Mouse (Mus musculus) heart, postnatal 0 days (tissue): ENCODE measurements around the gene Olfr1355. TPM values are rescaled to one million over a fixed set of nuclear protein-coding genes. Genes with fewer than 3 reads are reported as not detected.
"Not testable (repeated sequence)": the region's sequence is repeated elsewhere in the genome, so short reads cannot be mapped to it uniquely, and the experiment has no call there.

Experiments used
- ATAC-seq: fragments of 200-750 bp; cut with Nextera tagmentation; 2 replicates; pipeline ENCODE4 v1.8.0; 2017; ENCODE audit warnings: low read depth, moderate number of reproducible peaks, moderate library complexity; ENCODE audit not compliant: insufficient read depth
- DNase-seq: peaks from one replicate; pipeline ENCODE4 v3.0.0-alpha.2; 2016; ENCODE audit warnings: low spot score
- H3K27ac ChIP-seq: fragments of 300-500 bp; sonication (generic); 2 replicates; pipeline ENCODE4 v1.5.1; 2014; ENCODE audit warnings: low read depth, mild to moderate bottlenecking
- H3K27me3 ChIP-seq: fragments of 300-500 bp; sonication (generic); 2 replicates; pipeline ENCODE4 v1.6.1; 2014; ENCODE audit warnings: low read length, mixed read lengths; ENCODE audit not compliant: control insufficient read depth, insufficient read depth
- H3K36me3 ChIP-seq: fragments of 300-500 bp; sonication (generic); replicated peaks from 2 replicates; pipeline ENCODE4 v1.6.1; 2014; ENCODE audit warnings: low read length, mixed read lengths; ENCODE audit not compliant: control insufficient read depth, insufficient read depth
- H3K4me1 ChIP-seq: fragments of 300-500 bp; sonication (generic); 2 replicates; pipeline ENCODE4 v1.6.1; 2014; ENCODE audit warnings: antibody characterized with exemption; ENCODE audit not compliant: control insufficient read depth, insufficient read depth
- H3K4me2 ChIP-seq: fragments of 300-500 bp; sonication (generic); 2 replicates; pipeline ENCODE4 v1.6.1; 2014; ENCODE audit warnings: low read depth, mild to moderate bottlenecking, low read length, moderate library complexity
- H3K4me3 ChIP-seq: fragments of 300-500 bp; sonication (generic); 2 replicates; pipeline ENCODE4 v1.5.1; 2014; ENCODE audit warnings: low read depth, low read length
- H3K9ac ChIP-seq: fragments of 300-500 bp; sonication (generic); replicated peaks from 2 replicates; pipeline ENCODE4 v1.6.1; 2014; ENCODE audit warnings: low read depth, low read length, mixed read lengths
- H3K9me3 ChIP-seq: fragments of 300-500 bp; sonication (generic); replicated peaks from 2 replicates; pipeline ENCODE4 v1.6.1; 2016; ENCODE audit warnings: low read length; ENCODE audit not compliant: control insufficient read depth
- CTCF ChIP-seq: IDR thresholded peaks from 2 replicates; pipeline ENCODE4 v1.5.1; 2016; ENCODE audit warnings: antibody characterized with exemption, control low read depth, low read depth
- EP300 ChIP-seq: IDR thresholded peaks from 2 replicates; pipeline ENCODE4 v1.6.1; 2016; ENCODE audit warnings: antibody characterized with exemption, low read depth
- WGBS: fragments of 180-500 bp; shearing (Covaris S2); extraction: QIAGEN DNeasy Blood & Tissue Kit; methylation state at CpG from one replicate; pipeline ENCODE4 v1.1.7; 2014; 5-methylcytosine and 5-hydroxymethylcytosine counted together
- polyA plus RNA-seq: library from polyadenylated mRNA; unstranded; fragments of >200 nt; fragmentation: Nextera tagmentation; extraction: Ambion mirVana; gene quantifications from 2 replicates; pipeline ENCODE4 v1.2.1, GENCODE M21; 2015
- total RNA-seq: library from RNA; depleted of rRNA; stranded (reverse); fragments of >200 nt; gene quantifications from 2 replicates; pipeline ENCODE4 v1.2.3, GENCODE M21; 2014; ENCODE audit warnings: low replicate concordance; rRNA removed

Olfr1355 gene
- total RNA-seq (not detected in 2 replicates), polyA plus RNA-seq (not detected in 2 replicates)

DNA sequence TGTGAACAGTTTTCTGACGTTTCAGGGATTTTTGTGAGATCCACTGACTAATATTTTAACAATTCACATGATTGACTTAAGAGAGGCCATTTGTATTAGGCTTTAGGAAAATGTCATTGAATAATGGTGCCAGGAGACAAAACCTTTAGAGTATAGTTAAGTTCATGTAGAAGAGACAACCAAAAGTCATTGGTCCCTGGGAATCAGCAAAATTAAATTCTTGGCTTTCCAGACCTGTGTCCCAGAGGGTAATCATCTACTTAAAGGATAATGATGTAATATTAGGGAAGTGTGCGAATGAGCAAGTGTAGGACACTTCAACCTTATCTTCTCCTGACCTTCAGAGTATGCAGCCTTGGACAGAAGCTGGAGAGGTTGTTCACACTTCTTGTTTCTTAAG, at the start of gene Olfr1355:
Olfr1355 (plus strand) TSS at position 301 of the 400 bp plus-strand sequence.
- ATAC-seq, result no peak

DNA sequence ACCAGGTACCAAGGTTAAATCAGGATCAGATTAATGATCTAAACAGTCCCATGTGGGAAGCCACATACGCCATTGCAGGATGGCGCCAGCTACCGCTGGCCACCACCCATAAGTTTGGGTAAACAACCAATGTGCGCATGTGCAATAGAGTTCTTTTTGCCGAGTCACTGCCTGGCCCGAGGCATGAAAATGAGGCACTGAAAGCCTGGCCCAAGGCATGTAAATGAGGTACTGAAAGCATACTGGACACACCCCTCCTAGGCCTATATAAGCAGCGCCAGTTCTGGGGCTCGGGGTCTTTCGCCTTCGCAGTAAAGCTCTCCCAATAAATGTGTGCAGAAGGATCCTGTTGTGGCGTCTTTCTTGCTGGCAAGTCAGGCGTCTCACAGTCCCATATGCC, 34.9 kb upstream of the Olfr1355 start:
- H3K27ac ChIP-seq, ATAC-seq, H3K4me3 ChIP-seq, H3K4me1 ChIP-seq, H3K4me2 ChIP-seq, H3K27me3 ChIP-seq, H3K9ac ChIP-seq, H3K36me3 ChIP-seq, DNase-seq, H3K9me3 ChIP-seq: not testable (repeated sequence)
- WGBS, result 82% methylated on average over 12 of the region's 12 CpGs

More for the DNA sequence above, at the start of gene Olfr1355:
- no peaks in the 10 kb centered on the region for H3K36me3 ChIP-seq
- H3K4me2 ChIP-seq, result no peak within 1 kb of the TSS
- WGBS, result 53% methylated on average over 2 of the region's 2 CpGs
- H3K27me3 ChIP-seq, result no peaks in the 10 kb centered on the region
- no peak within 1 kb of the TSS for H3K4me3 ChIP-seq
- no peak within 1 kb of the TSS for H3K27ac ChIP-seq
- no peak for DNase-seq
- H3K9ac ChIP-seq, result no peak within 1 kb of the TSS
- TF ChIP-seq CTCF (no peak), EP300 (no peak)
- H3K9me3 ChIP-seq, result no peaks in the 10 kb centered on the region
- no peaks in the 10 kb centered on the region for H3K4me1 ChIP-seq

DNA sequence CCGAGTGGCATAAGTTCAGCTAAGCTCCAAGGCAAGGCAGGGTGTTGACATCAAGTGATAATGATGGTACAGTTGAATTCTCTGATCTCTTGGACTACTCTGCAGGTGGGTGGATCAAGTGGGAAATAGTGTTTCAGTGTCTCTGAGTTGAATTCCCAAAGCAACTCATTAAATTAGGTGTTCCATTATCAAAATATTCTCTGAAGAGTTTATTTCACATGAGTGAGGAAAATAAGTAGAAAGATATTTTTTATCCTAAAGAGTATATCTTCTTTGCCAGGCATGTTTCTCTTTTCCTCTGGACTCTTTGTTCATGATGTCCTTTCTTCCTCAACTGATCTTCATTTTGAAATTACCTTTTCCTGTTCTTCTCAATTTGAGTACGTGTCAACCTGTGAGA, 23.3 kb upstream of the Olfr1355 start, which contains the start of gene Olfr1356:
Olfr1356 (minus strand) TSS at position 101 of the 400 bp plus-strand sequence.
- Histone ChIP-seq H3K9me3 (no peaks in the 10 kb centered on the region), H3K27me3 (no peaks in the 10 kb centered on the region), H3K4me2 (no peak within 1 kb of the TSS), H3K4me3 (no peak within 1 kb of the TSS), H3K9ac (no peak within 1 kb of the TSS), H3K36me3 (no peaks in the 10 kb centered on the region), H3K27ac (no peak within 1 kb of the TSS), H3K4me1 (no peaks in the 10 kb centered on the region)
- TF ChIP-seq EP300 (no peak), CTCF (no peak)
- no peak for DNase-seq
- WGBS, result 70% methylated on average over 2 of the region's 2 CpGs
- no peak for ATAC-seq

DNA sequence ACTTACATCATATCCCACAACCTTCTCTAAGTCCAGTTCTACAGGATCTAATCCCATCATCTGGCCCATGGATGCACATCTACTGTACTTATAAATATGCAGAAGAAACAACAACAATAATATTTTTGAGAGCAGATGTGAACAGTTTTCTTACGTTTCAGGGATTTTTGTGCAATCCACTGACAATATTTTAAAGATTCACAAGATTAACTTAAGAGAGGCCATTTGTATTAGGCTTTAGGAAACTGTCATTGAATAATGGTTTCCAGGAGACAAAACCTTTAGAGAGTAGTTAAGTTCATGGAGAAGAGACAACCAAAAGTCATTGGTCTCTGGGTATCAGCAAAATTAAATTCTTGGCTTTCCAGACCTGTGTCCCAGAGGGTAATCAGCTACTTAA, 37.5 kb downstream of the Olfr1355 start, which contains the start of gene Olfr1354:
Olfr1354 (plus strand) TSS at position 301 of the 400 bp plus-strand sequence.
- WGBS, result 71% methylated on average over 1 of the region's 1 CpGs
- not testable (repeated sequence) for H3K27ac ChIP-seq, H3K4me3 ChIP-seq, ATAC-seq, H3K27me3 ChIP-seq, H3K4me1 ChIP-seq, DNase-seq, H3K9me3 ChIP-seq, H3K4me2 ChIP-seq, H3K36me3 ChIP-seq, H3K9ac ChIP-seq

Other genes with a start within 250 kb of the Olfr1355 start
- not detected in 2 replicates for gene Casp14, start 157.2 kb upstream of the Olfr1355 start, total RNA-seq
- gene Casp14, start 157.2 kb upstream of the Olfr1355 start, polyA plus RNA-seq, result not detected in 2 replicates
- gene Ccdc105, start 122.5 kb upstream of the Olfr1355 start, total RNA-seq, result not detected in 2 replicates
- not detected in 2 replicates for gene Ccdc105, start 122.5 kb upstream of the Olfr1355 start, polyA plus RNA-seq
- 0.42 TPM in 1 of 2 replicates, not detected in the other for gene Slc1a6, start 95.0 kb upstream of the Olfr1355 start, total RNA-seq
- 0.16 and 0.25 TPM in 2 replicates for gene Slc1a6, start 95.0 kb upstream of the Olfr1355 start, polyA plus RNA-seq
- gene Olfr1356, start 23.4 kb upstream of the Olfr1355 start, total RNA-seq, result not detected in 2 replicates
- not detected in 2 replicates for gene Olfr1356, start 23.4 kb upstream of the Olfr1355 start, polyA plus RNA-seq
- not detected in 2 replicates for gene Olfr1354, start 37.6 kb downstream of the Olfr1355 start, total RNA-seq
- gene Olfr1354, start 37.6 kb downstream of the Olfr1355 start, polyA plus RNA-seq, result not detected in 2 replicates
- gene Olfr8, start 75.1 kb downstream of the Olfr1355 start, total RNA-seq, result not detected in 2 replicates
- not detected in 2 replicates for gene Olfr8, start 75.1 kb downstream of the Olfr1355 start, polyA plus RNA-seq
- not detected in 2 replicates for gene Olfr1353, start 87.8 kb downstream of the Olfr1355 start, total RNA-seq
- not detected in 2 replicates for gene Olfr1353, start 87.8 kb downstream of the Olfr1355 start, polyA plus RNA-seq
- not detected in 2 replicates for gene Olfr1352, start 105.5 kb downstream of the Olfr1355 start, total RNA-seq
- not detected in 2 replicates for gene Olfr1352, start 105.5 kb downstream of the Olfr1355 start, polyA plus RNA-seq
- not detected in 2 replicates for gene Olfr1351, start 136.9 kb downstream of the Olfr1355 start, total RNA-seq
- not detected in 2 replicates for gene Olfr1351, start 136.9 kb downstream of the Olfr1355 start, polyA plus RNA-seq
- gene Olfr57, start 153.2 kb downstream of the Olfr1355 start, total RNA-seq, result not detected in 2 replicates
- gene Olfr57, start 153.2 kb downstream of the Olfr1355 start, polyA plus RNA-seq, result not detected in 2 replicates
- gene 2610008E11Rik, start 222.1 kb downstream of the Olfr1355 start, total RNA-seq, result 7.7 and 10.9 TPM in 2 replicates
- 13.0 and 14.0 TPM in 2 replicates for gene 2610008E11Rik, start 222.1 kb downstream of the Olfr1355 start, polyA plus RNA-seq